Mouse (Mus musculus): ENCODE measurements around the gene Pbx3.
A peak's percentile ranks its signal among the peaks of the same experiment; 100 is the strongest.

Pbx3 gene

GRCm38 (mm10) chr2:34298202-34298601, 74.7 kb downstream of the Pbx3 start:
- DNase-seq (ENCODE audit: extremely low spot score): no peak

- no peak for DNase-seq (ENCODE audit: extremely low spot score)
These were observed 83.2 kb downstream of the Pbx3 start for GRCm38 (mm10) chr2:34289726-34290125.

- no peak for DNase-seq (ENCODE audit: extremely low spot score)
These were observed 88.7 kb downstream of the Pbx3 start for GRCm38 (mm10) chr2:34284239-34284638.

GRCm38 (mm10) chr2:34280996-34281395, 91.9 kb downstream of the Pbx3 start:
- DNase-seq (ENCODE audit: extremely low spot score): no peak

- DNase-seq (ENCODE audit: extremely low spot score): no peak
These were observed 93.2 kb downstream of the Pbx3 start for GRCm38 (mm10) chr2:34279726-34280125.

- no peak for DNase-seq (ENCODE audit: extremely low spot score)
These were observed 97.2 kb downstream of the Pbx3 start for GRCm38 (mm10) chr2:34275630-34276193.

GRCm38 (mm10) chr2:34262046-34262445, 110.9 kb downstream of the Pbx3 start:
- no peak for DNase-seq (ENCODE audit: extremely low spot score)

GRCm38 (mm10) chr2:34260653-34261076, 112.3 kb downstream of the Pbx3 start:
- DNase-seq (ENCODE audit: extremely low spot score): no peak

GRCm38 (mm10) chr2:34258256-34258655, 114.7 kb downstream of the Pbx3 start:
- DNase-seq (ENCODE audit: extremely low spot score): no peak

- no peak for DNase-seq (ENCODE audit: extremely low spot score)
These were observed 115.3 kb downstream of the Pbx3 start for GRCm38 (mm10) chr2:34257611-34258010.

GRCm38 (mm10) chr2:34256000-34256553, 116.9 kb downstream of the Pbx3 start:
- no peak for DNase-seq (ENCODE audit: extremely low spot score)

GRCm38 (mm10) chr2:34253627-34254026, 119.3 kb downstream of the Pbx3 start:
- DNase-seq (ENCODE audit: extremely low spot score): no peak

GRCm38 (mm10) chr2:34253111-34253510, 119.8 kb downstream of the Pbx3 start:
- no peak for DNase-seq (ENCODE audit: extremely low spot score)

- DNase-seq (ENCODE audit: extremely low spot score): no peak
These were observed 120.7 kb downstream of the Pbx3 start for GRCm38 (mm10) chr2:34252286-34252685.

GRCm38 (mm10) chr2:34249961-34250658, 122.8 kb downstream of the Pbx3 start:
- DNase-seq (ENCODE audit: extremely low spot score): no peak

- DNase-seq (ENCODE audit: extremely low spot score): peak; percentile 86
These were observed 123.6 kb downstream of the Pbx3 start for GRCm38 (mm10) chr2:34249141-34249960.

GRCm38 (mm10) chr2:34240885-34241284, 132.1 kb downstream of the Pbx3 start:
- DNase-seq (ENCODE audit: extremely low spot score): no peak

GRCm38 (mm10) chr2:34239315-34239858, 133.6 kb downstream of the Pbx3 start:
- DNase-seq (ENCODE audit: extremely low spot score): no peak

GRCm38 (mm10) chr2:34235467-34236075, 137.4 kb downstream of the Pbx3 start:
- no peak for DNase-seq (ENCODE audit: extremely low spot score)

GRCm38 (mm10) chr2:34234274-34234673, 138.7 kb downstream of the Pbx3 start:
- DNase-seq (ENCODE audit: extremely low spot score): no peak

GRCm38 (mm10) chr2:34233271-34233670, 139.7 kb downstream of the Pbx3 start:
- no peak for DNase-seq (ENCODE audit: extremely low spot score)

GRCm38 (mm10) chr2:34227688-34228087, 145.3 kb downstream of the Pbx3 start:
- no peak for DNase-seq (ENCODE audit: extremely low spot score)
